Mouse (Mus musculus) spleen, postnatal 4 days (tissue): ENCODE data around the gene Rreb1.

Source experiments
- DNase-seq, 2 experiments: peaks; one replicate each; pipeline ENCODE4 v3.0.0; 2022; ENCODE audit warnings: low spot score in 2 of 2

Gene Rreb1

DNA sequence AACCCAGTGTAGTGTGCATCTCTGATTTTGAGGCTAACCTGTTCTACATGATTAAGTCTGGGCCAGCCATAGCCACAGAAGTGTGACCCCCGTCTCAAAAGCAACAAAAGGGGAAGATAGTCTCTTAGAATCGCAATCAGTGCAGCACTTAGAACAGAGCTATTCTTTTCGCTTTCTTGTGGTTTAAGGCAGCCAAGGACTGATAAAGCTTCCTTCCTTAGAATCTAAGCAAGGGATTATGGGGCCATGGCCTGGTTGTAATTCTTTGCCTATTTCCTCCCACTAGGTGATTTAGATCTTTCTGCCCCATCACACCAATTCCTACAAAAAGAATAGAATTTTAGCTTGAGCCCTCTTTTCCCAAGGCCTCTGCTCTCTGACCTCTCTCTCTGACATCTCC, 135.8 kb downstream of the Rreb1 start:
- no peak for DNase-seq

DNA sequence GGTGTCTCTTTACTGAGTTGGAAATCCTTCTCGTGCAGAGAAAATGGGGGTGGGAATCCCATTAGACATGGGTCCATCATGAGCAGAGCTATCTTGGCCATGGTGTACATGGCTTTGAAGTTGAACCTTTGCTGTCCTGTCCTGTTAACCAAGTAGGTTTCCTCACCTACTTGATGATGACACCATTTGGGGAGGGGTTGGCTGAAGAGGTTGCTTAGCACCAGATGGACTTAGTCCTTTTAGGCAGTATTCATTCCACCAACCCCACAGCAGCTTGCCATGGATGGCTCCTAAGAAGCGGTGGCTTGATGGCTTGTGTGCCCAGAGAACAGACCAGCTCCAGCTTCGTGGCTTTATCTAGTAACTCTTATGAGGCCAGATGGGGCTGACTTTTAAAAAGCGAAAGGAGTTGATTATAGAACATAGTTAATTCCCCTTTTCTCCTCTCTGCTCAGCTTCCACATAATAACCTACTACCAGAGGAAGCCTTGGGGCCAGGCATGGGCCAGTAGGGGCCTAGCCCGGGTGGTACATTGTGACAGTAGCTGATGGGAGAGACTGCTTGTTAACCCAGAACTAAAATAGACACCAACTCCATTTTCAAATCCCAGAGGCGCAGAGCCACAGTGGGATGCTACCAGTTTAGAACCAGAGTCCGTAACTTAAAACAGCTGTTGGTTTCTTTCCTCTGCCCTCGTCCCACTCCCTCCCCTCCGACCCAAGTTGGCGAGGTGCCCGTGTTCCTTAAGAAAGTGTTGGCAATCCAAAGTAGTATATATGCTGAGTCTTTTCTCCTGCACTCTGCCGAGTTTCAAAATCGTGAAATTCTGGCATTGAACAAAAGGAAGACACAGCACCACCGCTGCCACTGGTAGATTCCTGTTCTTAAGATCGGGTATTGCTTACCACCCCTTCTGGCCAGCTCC, 140.4 kb downstream of the Rreb1 start:
- no peak for DNase-seq

DNA sequence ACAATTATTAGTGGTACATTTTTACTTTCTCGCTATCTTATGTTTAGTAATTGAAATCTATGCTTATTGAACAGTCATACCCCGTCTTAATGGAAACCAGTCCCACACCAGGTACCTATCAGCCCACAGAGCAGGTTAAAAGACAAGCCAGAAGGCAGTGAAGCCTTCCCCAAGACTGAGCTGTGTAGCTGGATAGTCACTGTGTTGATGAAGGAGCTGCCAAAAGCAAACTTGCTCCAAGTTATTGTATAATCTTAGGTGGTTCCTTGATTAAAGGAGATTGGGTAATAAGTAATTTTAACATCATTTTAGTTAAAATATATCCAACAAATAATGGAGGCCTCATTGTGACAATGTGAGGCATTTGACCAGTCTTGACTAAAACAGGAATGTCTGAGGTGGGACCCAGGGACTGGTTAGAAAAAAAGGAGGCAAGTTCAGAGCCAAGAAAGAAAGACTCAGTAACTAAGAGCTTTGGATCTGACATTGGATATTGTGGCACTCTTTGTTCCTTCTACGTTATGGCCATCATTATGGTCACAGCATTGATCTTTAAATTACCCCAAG, 141.6 kb downstream of the Rreb1 start:
- DNase-seq, result no peak

DNA sequence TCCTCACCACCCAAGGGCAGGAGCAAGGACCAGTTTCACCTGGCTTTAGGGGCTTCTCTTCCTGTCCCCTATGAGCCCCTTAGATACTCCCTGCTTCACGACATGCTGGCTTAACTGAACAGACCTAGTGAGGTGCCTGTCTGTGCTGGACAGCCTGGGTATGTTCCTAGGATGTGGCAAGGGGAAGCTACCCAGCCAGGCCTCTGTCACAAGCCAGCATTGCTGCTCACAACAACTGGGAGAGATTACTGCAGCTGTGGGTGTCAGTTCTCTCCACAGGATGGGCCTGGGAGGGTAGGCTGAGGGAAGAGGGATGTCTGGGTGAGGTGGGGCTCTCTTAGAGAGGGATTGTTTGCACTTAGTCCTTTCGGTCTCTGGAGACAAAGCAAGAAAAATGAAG, 142.5 kb downstream of the Rreb1 start:
- no peak for DNase-seq

DNA sequence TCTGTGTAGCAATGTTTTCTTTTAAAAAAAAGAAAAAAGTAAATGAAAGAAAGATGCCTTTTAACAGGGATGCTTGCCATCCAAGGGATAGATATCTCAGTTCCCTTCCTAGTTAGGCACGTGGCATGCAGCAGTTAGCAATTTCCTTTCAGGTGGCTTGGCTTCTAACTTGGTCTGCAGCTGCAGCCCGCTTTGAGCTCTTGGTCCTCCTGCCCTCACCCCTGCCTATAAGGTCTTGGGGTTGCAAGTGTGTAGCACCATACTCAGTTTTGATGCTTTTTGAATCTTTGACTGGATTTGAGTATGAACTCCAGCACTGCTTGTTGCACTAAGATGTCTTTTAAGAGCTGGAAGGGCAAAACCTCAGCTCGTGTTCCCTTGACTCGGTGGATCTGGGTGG, 144.9 kb downstream of the Rreb1 start:
- DNase-seq, result no peak

GRCm38 (mm10) chr13:37923643-37924460, 145.7 kb downstream of the Rreb1 start:
- DNase-seq, result no peak

- DNase-seq, result no peak
Observed at GRCm38 (mm10) chr13:37924461-37924948, 146.3 kb downstream of the Rreb1 start.

- DNase-seq, result no peak
Observed at GRCm38 (mm10) chr13:37926394-37926793, 148.2 kb downstream of the Rreb1 start.

GRCm38 (mm10) chr13:37929532-37929931, 151.3 kb downstream of the Rreb1 start:
- no peak for DNase-seq

DNA sequence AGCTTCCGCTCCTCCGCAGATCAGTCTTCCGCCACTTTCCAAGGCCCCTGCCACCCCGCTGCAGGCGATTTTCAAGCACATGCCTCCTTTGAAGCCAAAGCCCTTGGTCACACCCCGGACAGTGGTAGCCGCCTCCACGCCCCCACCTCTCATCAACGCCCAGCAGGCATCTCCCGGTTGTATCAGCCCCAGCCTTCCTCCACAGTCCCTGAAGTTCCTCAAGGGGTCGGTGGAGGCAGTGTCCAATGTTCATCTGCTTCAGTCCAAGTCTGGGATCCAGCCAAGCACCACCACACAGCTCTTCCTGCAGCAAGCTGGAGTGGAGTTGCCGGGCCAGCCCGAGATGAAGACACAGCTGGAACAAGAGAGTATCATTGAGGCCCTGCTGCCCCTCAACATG, 151.9 kb downstream of the Rreb1 start:
- DNase-seq, result no peak

DNA sequence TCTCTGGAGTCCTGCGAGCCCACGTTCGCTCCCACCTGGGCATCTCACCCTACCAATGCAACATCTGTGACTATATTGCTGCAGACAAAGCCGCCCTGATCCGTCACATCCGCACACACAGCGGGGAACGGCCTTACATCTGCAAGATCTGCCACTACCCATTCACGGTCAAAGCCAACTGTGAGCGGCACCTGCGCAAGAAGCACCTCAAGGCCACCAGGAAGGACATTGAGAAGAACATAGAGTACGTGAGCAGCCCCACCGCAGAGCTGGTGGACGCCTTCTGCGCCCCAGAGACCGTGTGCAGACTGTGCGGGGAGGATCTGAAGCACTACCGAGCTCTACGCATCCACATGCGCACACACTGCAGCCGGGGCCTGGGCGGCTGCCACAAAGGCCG, 152.4 kb downstream of the Rreb1 start:
- no peak for DNase-seq

- DNase-seq, result no peak
Observed at GRCm38 (mm10) chr13:37931210-37931922, 153.2 kb downstream of the Rreb1 start.

GRCm38 (mm10) chr13:37934075-37934474, 155.9 kb downstream of the Rreb1 start:
- no peak for DNase-seq

DNA sequence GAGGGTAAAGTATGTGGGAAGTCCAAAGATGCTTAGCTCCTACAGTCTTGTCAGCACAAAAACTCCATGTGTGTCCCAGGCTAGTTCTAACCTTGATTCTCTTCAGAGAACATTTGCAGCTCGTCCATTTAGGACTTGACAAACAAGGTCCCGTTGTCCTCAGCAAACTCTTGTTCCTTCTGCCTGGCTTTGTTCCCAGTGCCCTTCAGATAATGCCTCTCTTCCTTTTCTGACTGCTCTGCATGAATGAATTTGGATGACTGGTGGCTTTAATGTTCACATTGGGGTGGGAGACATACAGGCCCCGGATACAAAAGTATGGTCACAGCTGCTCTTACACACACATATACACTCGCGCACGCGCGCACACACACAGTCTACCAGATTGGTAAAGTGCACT, 156.7 kb downstream of the Rreb1 start:
- no peak for DNase-seq

GRCm38 (mm10) chr13:37936351-37936750, 158.2 kb downstream of the Rreb1 start:
- DNase-seq, result no peak

DNA sequence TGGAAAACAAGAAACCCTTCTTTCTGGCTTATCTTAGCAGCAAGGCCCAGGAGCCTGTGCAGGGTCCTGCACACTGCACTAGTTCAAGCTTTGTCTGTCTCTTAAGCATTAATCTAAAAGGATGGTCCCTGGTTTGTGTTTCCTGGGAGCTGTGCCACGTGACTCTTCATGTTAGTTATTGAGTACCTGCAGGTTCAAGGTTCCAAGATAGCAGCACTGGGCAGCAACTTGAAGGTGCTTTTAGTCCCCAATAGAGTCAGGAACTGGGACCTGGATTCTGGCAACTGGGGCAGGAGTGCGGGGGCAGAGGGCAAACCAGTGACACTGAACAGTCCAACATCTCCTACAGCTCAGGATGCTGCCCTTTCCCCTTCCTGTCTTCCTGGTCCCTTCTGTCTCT, 162.0 kb downstream of the Rreb1 start:
- DNase-seq, result no peak

- DNase-seq, result no peak
Observed at GRCm38 (mm10) chr13:37940649-37941048, 162.4 kb downstream of the Rreb1 start.

DNA sequence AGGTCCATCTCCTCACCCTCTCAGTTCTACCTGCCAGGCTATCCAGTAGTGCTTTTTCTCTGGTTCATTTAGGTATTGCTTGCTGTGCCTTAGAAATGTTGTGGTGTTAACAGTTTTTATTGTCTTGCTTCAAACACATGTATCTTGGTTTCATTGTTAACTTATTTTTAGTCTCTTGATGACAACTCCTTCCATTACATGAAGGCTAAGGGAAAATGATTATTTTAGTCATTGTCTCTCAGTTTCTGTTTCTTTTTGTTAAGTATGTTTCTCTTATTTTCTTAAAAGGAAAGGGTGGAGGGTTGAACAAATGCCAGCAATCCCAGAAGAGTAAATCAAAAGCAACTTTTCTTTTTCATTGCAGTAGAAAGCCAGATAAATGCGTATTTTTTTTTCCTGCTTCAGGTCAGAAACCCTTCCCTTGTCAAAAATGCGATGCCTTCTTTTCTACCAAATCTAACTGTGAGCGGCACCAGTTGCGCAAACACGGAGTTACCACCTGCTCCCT, 163.0 kb downstream of the Rreb1 start:
- no peak for DNase-seq

GRCm38 (mm10) chr13:37941950-37942886, 164.0 kb downstream of the Rreb1 start:
- DNase-seq, result no peak

DNA sequence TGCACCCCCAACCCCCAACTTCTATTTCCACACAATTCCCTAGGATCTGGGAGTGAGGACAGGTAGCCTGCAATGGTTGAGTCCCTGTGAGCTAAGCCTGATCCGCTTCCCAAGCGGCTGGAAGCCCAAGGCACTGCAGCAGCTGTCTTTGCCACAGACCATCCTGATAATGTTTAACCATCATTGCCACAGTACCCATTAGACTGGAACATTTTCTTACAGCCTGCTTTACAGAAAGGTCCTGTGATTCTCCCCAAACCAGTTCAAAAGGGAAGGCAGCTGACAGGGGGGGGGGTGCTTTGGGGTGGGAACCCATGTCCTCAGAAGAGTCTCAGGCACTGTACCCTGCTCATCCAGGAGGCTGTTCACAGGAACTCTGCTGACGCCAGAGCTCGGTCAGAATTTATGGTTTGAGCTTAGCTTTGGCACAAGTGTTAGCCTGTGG, 164.7 kb downstream of the Rreb1 start:
- no peak for DNase-seq
